Mouse (Mus musculus): ENCODE measurements at regions not wholly inside any gene's neighbourhood (a gene's known extent, or its start where the extent isn't known, plus 50 kb on each side); places are given as distances from the start of the nearest gene placed in this dataset.

GRCm38 (mm10) chr3:157748395-157749037 lies 176.4 kb downstream of the Cth start:
- TF ChIP-seq CTCF (IDR thresholded peaks at IDR 0.05; ENCODE audit: borderline replicate concordance, insufficient read depth, low read length) = no peak
- no peak for TF ChIP-seq POLR2A (IDR thresholded peaks at IDR 0.05; ENCODE audit: low read depth, low read length)

Measured in embryonic fibroblast, embryonic 13.5 days (primary cell).